In the genomic region with DNA sequence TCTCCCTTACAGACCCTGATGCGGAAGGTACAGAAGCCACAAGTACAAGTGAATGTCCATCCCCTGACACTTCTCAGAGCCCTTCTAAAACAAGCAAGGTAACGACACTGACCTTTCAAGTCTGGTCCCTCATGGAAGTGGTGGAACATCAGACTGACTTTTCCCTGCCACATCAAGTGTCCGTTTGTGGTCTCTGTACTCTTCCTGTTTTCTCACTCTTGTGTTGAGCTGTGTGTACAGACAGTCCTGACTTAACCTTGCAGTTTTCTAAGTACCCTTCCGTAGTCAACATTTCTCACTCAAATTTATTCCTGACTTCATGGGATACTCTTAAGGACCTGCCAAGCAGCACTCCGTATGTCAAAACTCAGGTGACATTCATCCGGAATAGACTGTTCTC, we compare ENCODE assay signal across 24 mouse cellular contexts.
"Had no signal": no experiment of that assay in that cellular context is flagged by ENCODE, and none has a peak within 500 bp of the region (broad histone marks: within the 10 kb centered on the region; RNA-seq: fewer than 3 reads in every experiment).

No protein-coding gene starts in this region.

- H3K4me3 ChIP-seq: gastrocnemius, adult 2 months; heart, embryonic 13.5 days; heart, embryonic 15.5 days; hindbrain, embryonic 13.5 days; hindbrain, embryonic 15.5 days; kidney, embryonic 15.5 days; limb, embryonic 10.5 days; limb, embryonic 12.5 days; liver, embryonic 13.5 days had no signal

- DNase-seq: gastrocnemius, adult 2 months; gastrocnemius, postnatal 10 days; gastrocnemius, postnatal 25 days; heart, adult 18-20 months; heart, postnatal 14 days; heart, postnatal 36 days; kidney, adult 11 months; kidney, adult 2 months; kidney, adult 9 months; kidney, postnatal 14 days; kidney, postnatal 36 days; layer of hippocampus, postnatal 36 days; liver; liver, embryonic 13.5 days had no signal

- H3K27ac ChIP-seq: hindbrain, embryonic 13.5 days; hindbrain, embryonic 15.5 days; hindbrain, postnatal 0 days; kidney, embryonic 15.5 days; kidney, postnatal 0 days; liver, embryonic 13.5 days had no signal

- ATAC-seq: forebrain, embryonic 16.5 days; hindbrain, postnatal 0 days had no signal
